Mouse (Mus musculus) kidney, adult 2 months (tissue): ENCODE results near the gene Sbk3. TPM values are rescaled to one million over a fixed set of nuclear protein-coding genes. Genes with fewer than 3 reads are reported as not detected.
"Not testable (repeated sequence)": the region's sequence is repeated elsewhere in the genome, so short reads cannot be mapped to it uniquely, and the experiment has no call there.

ENCODE experiments used
- DNase-seq: peaks from one replicate; pipeline ENCODE4 v3.0.0; 2021
- H3K27ac ChIP-seq: fragments of 200-500 bp; 2 replicates; pipeline ENCODE4 v1.5.1; 2012; ENCODE audit warnings: low read depth, low read length, control low read depth, inconsistent platforms; ENCODE audit not compliant: insufficient read depth
- H3K27me3 ChIP-seq: fragments of 200-500 bp; replicated peaks from 2 replicates; pipeline ENCODE4 v1.6.1; 2012; ENCODE audit warnings: mild to moderate bottlenecking, moderate library complexity, low read length, inconsistent platforms; ENCODE audit not compliant: control insufficient read depth, insufficient read depth
- H3K36me3 ChIP-seq: fragments of 200-500 bp; 2 replicates; pipeline ENCODE4 v1.6.1; 2012; ENCODE audit warnings: mild to moderate bottlenecking, moderate library complexity, low read length, inconsistent platforms; ENCODE audit not compliant: control insufficient read depth, insufficient read depth
- H3K4me1 ChIP-seq: fragments of 200-500 bp; 2 replicates; pipeline ENCODE4 v1.6.1; 2011; ENCODE audit warnings: low read length; ENCODE audit not compliant: control insufficient read depth, insufficient read depth
- H3K4me3 ChIP-seq: fragments of 200-500 bp; 2 replicates; pipeline ENCODE4 v1.5.1; 2011; ENCODE audit warnings: mild to moderate bottlenecking, low read depth, low read length, control low read depth; ENCODE audit not compliant: insufficient read depth
- CTCF ChIP-seq: fragments of 200-500 bp; conservative IDR thresholded peaks from 2 replicates; pipeline ENCODE4 v1.5.1; 2011; ENCODE audit warnings: low read depth, mild to moderate bottlenecking, control low read depth, low read length, moderate library complexity, mixed read lengths; ENCODE audit not compliant: insufficient read depth, insufficient read length
- POLR2A ChIP-seq: fragments of 200-500 bp; IDR thresholded peaks from one replicate; pipeline ENCODE4 v1.6.1; 2011; ENCODE audit warnings: low read depth, low read length, control low read depth
- WGBS: fragments of 180-500 bp; shearing (Covaris S2); methylation state at CpG from one replicate; pipeline ENCODE4 v1.1.7; 2018; 5-methylcytosine and 5-hydroxymethylcytosine counted together
- polyA plus RNA-seq: library from polyadenylated mRNA; depleted of rRNA; stranded (reverse); fragments of >200 nt; gene quantifications from 2 replicates; pipeline ENCODE4 v1.2.3, GENCODE M21; 2012

Sbk3 gene
- polyA plus RNA-seq, 1 experiment: 0.19 TPM

- peaks cover 5% of the 10 kb centered on the region; the same call in 1 of the 2 replicates for H3K4me1 ChIP-seq
- no peaks in the 10 kb centered on the region for H3K36me3 ChIP-seq
- TF ChIP-seq CTCF (no peak), POLR2A (peak; percentile 7)
- peak within 1 kb of the TSS; percentile 100 for H3K27ac ChIP-seq
- H3K4me3 ChIP-seq: peak within 1 kb of the TSS; percentile 83
- whole genome bisulfite sequencing: under 1% methylated on average over 74 of the region's 76 CpGs
- peak; percentile 97 for DNase-seq
- no peaks in the 10 kb centered on the region for H3K27me3 ChIP-seq
Measured at GRCm38 (mm10) chr7:5015118-5016001, 44.4 kb upstream of the Sbk3 start, which contains the start of gene Gm44973. Gm44973 (plus strand) TSS chr7:5015496.

GRCm38 (mm10) chr7:5014251-5015117 is 43.5 kb upstream of the Sbk3 start, which contains the start of the genes Zfp524 and Fiz1:
Zfp524 (plus strand) TSS chr7:5014415.
Fiz1 (minus strand) TSS chr7:5014697.
- Histone ChIP-seq H3K27ac (peak within 1 kb of the TSS; percentile 100), H3K36me3 (no peaks in the 10 kb centered on the region), H3K27me3 (no peaks in the 10 kb centered on the region), H3K4me1 (peaks cover 5% of the 10 kb centered on the region; the same call in 1 of the 2 replicates), H3K4me3 (peak within 1 kb of the TSS; percentile 83)
- under 1% methylated on average over 42 of the region's 42 CpGs for WGBS
- no peak for TF ChIP-seq CTCF
- no peak for TF ChIP-seq POLR2A
- peak; percentile 99 for DNase-seq

- 91% methylated on average over 27 of the region's 27 CpGs for WGBS
- Histone ChIP-seq H3K4me1 (peaks cover 3% of the 10 kb centered on the region; the same call in 1 of the 2 replicates), H3K27me3 (no peaks in the 10 kb centered on the region), H3K4me3 (no peak overlapping the region), H3K36me3 (peaks cover 3% of the 10 kb centered on the region; the same call in 1 of the 2 replicates), H3K27ac (no peak overlapping the region)
- TF ChIP-seq POLR2A (no peak), CTCF (no peak)
- DNase-seq: no peak
Measured at GRCm38 (mm10) chr7:5012681-5013513, 41.9 kb upstream of the Sbk3 start.

GRCm38 (mm10) chr7:5008229-5008628 is 37.3 kb upstream of the Sbk3 start:
- no peak overlapping the region for H3K27ac ChIP-seq
- no peak overlapping the region for H3K4me3 ChIP-seq
- TF ChIP-seq POLR2A (no peak), CTCF (no peak)
- 98% methylated on average over 26 of the region's 26 CpGs for WGBS
- H3K4me1 ChIP-seq: no peaks in the 10 kb centered on the region
- H3K27me3 ChIP-seq: no peaks in the 10 kb centered on the region
- peaks cover 3% of the 10 kb centered on the region; the same call in 1 of the 2 replicates for H3K36me3 ChIP-seq
- no peak for DNase-seq

- not testable (repeated sequence) for H3K4me1 ChIP-seq, H3K27ac ChIP-seq, H3K36me3 ChIP-seq, DNase-seq, H3K4me3 ChIP-seq, H3K27me3 ChIP-seq
- WGBS: 74% methylated on average over 8 of the region's 8 CpGs
Measured at GRCm38 (mm10) chr7:5002876-5003275, 31.9 kb upstream of the Sbk3 start.

GRCm38 (mm10) chr7:4999876-5000275 is 28.9 kb upstream of the Sbk3 start:
- 68% methylated on average over 2 of the region's 2 CpGs for WGBS

More at GRCm38 (mm10) chr7:4999876-5000275, 28.9 kb upstream of the Sbk3 start:
- H3K4me3 ChIP-seq: no peak overlapping the region
- H3K27me3 ChIP-seq: no peaks in the 10 kb centered on the region
- H3K36me3 ChIP-seq: no peaks in the 10 kb centered on the region
- 0 out of 2 replicates have a peak, but pooled peaks cover 4% of the 10 kb centered on the region for H3K4me1 ChIP-seq
- no peak overlapping the region for H3K27ac ChIP-seq
- DNase-seq: peak; percentile 36
- TF ChIP-seq POLR2A (no peak), CTCF (peak; percentile 52)
